Mouse (Mus musculus) yolk sac, embryonic 10.5 days (tissue): ENCODE data around the gene Lnx1.

ENCODE experiments used
- DNase-seq: peaks from one replicate; pipeline ENCODE4 v3.0.0-alpha.2; 2017; ENCODE audit warnings: low spot score

Lnx1 gene

DNA sequence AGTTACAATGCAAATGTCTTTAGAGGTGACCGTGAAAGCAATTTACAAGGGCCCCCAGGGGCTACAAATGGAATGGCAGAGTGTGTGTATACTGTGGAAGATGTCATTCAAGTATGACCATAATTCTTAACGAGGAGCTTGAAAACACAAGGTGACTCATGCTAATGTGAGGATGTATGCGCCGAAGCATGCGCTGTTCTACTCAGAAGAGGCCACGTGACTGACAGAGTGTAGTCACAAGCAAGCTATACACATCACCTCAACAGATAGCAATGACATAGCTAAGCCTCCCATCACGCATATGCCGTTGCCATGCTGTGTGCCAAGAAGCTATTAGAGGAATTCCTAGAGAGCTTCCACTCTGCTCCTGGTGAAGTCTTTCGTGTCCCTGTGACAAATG is 5.2 kb downstream of the Lnx1 start:
- DNase-seq: no peak

DNA sequence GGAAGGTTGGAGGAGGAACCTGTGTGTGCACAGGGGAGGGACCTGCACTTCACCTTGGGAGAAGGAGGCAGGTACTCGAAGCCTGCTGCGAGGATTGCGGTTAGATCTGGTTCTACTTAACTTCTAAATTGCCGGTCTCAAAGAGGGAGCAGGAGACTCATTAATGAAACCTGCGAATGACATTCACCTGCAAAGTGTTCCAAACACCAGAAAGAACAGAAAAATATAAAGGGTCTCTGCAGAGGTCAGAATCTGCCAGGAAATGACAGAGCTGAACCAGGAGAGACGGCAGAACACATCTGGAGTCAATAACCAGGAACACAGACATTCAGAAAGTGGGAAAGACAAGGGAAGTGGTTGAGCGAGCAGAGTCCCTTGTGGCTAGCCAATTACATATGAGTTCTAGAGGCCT is 8.3 kb downstream of the Lnx1 start:
- DNase-seq: no peak

DNA sequence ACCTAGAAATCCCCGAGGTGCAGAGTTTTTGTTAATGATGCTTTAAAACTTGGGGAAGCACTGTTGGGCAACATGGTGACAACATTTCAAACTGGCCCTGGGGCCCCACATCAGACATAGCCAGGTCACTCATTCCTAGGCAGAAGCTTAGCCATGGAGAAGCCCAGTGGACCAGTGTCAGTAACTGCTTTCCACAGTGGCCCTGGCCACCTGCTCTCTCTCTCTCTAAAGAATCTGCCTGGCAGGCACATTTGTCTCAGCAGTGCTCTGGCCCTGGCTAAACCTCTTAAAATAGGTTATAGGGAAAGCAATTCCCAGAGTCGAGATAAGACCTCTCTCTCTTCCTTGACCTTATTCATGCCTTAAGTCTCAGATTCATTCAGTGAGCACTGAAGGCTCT is 8.9 kb downstream of the Lnx1 start:
- no peak for DNase-seq

DNA sequence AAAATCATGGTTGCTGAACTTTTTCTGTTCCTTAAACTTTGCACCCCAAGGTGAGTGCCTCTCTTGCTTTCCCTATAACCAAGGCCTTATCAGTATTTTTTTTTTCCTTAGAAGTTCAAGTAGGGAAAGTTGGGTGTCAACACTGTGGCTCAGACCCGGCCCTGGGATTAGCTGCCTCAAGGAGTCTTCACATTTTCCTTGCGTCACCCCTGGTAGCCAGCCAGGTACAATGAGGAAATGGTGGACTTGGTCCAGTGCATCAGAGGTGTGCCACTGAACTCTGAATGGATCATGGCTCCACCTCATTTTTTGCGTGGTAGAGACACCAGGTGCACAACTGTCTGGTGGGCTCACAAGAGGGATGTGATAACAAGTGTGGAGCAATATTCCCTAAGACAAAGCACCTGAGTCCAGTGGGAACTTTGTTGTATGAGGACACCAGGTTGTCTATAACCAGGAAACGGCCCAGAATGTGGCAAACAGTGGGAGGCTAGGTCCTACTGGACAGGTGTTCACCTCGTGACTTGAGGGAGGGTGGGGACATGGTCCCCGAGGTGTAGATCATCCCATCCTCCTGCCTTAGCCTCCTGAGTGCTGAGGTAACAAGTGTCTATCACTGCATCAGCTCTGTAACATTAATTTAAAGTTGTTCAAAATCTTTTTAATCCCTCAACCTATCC is 10.2 kb downstream of the Lnx1 start:
- DNase-seq: no peak

DNA sequence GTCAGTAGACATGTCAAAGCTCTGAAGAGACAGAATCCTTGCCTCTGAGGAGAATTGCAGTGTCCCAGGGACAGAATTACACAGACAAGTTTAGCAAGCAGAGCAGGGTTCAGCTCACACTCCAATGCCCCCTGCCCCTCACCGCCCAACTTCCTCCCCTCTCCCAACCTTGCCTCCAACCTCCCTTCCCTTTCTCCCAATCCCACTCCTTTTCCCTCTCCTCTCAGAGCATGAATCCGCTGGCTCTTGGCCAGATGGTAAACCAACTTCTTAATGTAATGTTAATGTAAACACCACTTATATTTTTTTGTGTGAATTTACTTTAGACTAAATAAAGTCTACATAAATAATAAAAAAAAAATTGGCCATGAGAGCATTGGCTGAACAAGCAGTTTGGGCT is 13.9 kb downstream of the Lnx1 start:
- DNase-seq: no peak

DNA sequence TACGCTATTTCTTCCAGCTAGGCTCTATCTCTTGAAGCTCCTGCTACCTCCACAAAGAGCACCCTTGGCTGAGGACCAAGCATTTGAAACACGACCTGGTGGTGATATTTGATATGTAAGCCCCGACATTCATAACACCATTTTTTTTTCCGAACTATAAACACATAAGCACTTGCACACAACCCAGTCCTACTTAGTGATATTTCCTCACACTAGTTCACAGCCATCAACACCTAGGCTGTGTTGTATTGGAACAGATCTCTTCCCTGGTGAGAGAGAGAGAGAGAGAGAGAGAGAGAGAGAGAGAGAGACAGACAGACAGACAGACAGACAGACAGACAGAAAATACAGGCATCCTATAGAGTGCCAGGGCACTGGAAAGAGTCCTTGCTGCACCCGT is 17.8 kb downstream of the Lnx1 start:
- no peak for DNase-seq

DNA sequence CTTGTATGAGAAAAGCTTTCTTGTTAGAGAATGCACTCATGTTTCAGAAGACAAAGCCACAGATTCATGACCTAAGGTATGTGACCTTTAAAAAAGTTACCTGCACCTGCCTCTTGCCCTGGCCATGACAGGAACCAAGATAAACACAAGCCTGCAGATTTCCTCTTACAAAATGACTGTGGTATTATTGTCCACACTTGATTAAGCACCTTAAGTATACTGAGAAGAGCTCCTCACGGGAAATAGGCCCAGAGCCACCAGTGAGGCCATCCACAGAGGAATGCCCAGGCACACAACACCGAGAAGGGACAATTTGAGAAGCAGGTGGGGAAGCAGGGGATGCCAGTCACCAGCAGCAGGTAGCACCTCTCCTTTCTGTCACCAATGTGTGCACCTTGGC is 18.9 kb downstream of the Lnx1 start:
- DNase-seq: no peak

DNA sequence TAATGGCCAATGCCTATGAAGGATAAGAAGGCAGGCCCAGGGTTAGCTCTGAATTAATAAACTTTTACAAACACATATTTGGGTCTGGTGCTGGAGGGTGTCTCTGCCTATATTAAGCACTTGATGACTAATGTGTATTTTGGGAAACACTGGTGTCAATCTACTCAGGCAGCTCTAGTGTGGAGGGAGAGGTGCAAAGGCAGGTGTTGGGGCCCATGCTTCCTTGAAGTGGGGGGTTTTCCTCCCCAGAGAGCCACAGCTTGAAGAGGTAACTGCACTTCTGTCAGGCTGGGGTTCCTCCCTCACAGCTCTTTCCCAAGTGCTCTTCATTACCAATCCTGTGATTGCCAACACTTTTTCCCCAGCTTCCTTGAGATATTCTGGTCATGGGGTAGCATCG is 20.0 kb downstream of the Lnx1 start:
- no peak for DNase-seq

DNA sequence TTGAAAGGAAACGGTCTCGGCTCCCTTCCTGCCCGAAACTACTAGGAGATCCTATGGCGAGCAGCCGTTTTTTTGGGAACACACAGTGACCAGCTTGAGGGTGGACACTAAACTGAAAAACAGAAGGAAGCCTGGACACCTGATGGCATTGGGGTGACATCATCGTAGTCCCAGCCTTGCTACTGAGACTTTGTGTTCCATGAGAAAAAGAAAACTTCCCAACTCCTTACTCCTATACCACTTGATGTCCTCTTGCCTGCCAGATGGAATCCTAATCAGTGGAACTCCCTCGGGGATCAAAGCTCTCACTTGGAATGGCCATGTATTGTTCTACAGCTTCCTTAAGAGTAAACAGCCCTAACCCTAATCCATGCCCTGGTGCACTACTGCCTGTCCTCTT is 23.1 kb downstream of the Lnx1 start:
- no peak for DNase-seq

DNA sequence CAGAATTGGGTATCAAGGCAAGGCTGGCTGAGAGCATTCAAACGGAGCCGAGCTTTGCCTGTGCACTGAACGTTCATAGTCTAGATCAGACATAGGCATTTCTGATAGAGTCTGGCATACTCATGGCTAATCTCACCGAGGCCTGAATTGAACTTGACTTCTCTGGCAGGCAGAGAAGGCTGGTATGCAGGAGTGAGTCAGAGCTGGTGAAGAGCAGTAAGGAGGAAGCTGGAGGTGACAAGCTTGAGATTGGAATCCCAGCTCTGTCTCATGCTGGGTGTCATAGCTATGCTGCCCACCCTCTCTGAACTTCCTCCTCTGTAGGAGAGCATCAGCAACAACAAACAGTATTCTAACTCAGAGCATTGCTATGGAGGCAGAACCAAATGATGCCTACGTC is 24.0 kb downstream of the Lnx1 start:
- no peak for DNase-seq

DNA sequence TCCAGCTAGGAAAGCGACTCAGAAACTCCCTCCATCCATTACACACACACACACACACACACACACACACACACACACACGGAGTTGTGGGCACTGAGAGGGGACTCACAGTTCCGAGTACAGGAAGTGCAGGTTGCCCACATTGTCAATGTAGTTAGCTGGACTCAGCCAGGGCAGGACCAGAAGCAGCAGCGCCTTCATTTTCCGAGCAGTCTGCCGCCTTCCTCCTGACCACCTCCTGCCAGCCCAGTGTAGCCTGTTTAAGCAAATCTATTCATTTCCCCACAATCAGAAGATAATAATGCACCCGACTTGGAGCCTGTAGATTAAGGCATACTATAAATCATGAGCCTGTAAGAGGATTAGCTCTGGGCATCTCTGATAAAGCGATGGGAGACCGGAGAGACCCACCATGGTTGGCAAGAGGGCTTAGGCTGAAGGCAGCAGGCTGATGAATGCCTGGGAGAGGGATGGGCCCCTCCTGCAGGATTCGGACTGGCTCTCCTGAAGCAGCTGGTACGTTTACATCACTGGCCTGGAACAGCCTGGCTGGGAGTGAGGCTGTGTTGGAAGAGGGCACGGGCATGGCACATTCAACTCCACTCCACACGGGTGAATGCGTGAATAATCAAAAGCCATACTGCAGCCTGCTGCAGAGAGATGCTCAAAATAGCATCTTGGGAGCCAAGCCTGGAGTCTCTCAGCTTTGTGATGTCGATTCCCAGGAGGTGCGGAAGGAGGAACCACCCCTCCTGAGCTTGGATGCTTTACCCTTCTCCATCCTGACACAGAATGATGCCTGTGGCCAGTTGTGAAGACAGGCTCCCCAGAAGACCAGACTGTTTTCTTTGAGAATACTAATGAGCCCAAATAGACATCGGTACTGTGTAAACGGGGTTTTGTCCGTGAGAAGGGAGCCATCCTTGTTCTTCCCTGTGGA is 25.0 kb downstream of the Lnx1 start:
- DNase-seq: no peak

DNA sequence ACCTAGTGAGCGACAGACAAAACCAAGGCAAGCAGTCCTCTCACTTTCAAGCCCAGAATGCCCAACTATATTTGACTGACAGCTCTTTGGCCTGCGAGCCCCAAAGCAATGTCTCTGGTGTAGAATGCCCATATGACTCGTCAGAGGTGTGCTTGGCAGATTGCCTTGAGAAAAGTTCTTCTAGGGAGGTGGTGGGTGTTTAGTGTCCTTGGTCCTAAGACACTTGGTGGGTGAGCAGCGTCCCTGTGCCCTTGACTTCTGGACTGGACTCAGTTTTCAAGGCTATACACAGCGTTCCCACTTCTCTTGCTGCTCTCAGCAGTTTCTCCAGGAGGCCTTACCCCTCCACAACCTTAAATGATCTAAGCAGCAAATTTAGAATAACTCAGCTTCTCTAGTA is 30.2 kb downstream of the Lnx1 start:
- no peak for DNase-seq

DNA sequence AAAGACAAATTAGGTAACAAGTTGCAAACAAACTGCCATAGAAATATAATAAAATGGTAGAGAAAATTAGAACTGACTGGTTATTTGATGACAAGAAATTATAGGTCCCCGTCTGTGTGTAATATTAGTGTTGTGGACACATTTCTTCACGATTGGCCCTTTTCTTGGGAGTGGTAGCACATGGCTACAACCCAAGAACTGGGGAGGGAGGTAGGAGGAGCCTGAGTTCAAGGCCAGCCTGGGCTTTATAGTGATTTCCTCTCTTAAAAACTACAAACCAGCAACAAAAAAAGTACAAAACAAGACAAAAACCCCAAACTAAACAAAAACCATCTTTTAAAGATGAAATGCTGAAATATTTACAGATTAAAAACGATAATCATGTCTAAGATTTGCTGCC is 31.8 kb downstream of the Lnx1 start:
- no peak for DNase-seq

DNA sequence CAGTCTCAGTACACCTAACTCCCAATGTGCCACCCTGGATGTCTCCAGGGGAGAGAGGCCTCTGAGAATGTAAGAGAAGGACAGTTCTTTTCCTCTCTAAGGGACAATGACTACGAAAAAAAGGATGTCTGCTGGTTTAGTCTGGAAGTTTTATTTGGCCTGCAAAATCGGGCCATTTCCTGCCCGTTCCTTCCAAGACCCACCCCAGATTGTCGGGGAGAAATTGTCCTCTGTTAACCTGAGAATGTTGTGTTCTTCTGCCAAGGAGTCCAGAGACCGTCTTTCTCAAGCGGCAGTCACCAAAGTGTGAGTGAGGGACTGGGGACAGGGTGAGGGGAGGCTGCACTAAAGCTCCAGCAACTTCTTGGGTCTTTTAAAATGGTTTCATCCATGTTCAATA is 32.8 kb downstream of the Lnx1 start:
- no peak for DNase-seq

DNA sequence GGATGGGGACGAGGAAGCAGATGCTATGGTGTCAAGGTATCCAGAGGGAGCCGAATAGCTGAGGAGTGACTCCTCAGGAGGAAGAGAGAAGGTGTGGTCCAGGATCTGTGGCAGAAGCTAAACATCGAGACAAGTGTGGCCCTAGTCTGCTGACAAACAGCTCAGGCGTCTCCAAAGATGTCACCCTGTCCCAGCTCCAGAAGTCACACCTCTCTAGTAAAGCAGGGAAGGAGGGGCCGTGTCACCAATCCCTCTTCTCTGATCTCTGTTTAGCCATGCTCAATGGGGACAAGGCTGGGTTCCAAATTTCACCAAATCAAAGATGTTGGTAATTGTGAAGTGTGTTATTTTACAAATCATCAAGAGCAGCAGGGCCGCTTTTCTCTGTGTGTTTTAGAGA is 33.8 kb downstream of the Lnx1 start:
- no peak for DNase-seq

DNA sequence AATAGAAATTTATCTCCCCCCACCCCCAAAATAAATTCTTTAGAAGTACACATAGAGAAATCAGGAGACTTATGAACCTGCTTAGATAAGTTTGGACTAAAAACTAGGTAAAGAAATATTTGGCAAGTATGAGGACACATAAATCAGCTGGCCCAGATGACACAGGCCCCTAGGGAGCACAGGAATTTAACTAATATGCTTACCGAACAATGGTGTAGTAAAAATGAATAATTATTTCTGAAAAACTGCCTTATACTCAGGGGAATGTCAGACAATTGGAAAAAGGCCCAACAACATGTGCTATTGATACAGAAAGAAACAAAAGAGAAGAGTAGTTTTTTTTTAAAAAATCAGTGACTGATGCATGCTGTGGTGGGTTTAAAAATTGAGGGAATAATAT is 40.1 kb downstream of the Lnx1 start:
- DNase-seq: no peak

DNA sequence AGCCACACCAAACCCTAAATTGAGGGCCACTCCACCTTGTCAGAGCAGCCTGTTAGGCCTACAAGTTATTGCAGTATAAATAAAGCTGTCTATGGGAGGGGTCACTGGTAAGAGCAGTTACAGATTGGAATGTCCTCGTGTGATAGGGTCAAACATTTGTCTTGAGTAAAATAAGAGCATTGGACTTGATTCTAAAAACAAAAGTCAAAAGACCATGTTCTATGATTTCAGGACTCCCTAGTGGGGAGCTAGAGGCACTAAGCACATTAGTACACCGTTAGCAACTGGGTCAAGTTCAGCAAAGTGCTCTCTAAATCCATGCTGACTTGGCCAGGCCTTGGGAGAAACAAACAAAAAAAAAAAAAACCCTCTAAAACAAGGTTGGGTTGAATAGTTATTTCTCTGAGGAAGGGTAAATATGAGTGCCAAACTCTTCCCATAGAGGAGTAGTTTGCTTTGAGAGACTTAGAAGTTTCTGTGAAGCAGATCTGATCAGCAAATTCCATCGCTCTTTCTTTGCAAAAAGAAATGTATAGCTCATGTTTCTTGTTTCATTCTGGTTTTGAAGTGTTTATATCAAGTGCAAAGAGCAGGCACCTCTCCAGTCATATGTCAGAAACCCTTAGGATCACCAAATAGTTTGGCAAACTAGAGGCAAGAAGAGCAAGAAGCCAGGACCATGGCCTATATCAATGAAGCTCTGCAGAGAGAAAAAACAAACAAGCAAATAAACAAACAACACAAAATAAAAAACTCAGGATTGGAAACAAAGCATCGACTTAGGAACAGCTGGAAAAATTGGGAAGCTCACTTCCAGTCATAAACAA is 40.8 kb downstream of the Lnx1 start:
- no peak for DNase-seq

DNA sequence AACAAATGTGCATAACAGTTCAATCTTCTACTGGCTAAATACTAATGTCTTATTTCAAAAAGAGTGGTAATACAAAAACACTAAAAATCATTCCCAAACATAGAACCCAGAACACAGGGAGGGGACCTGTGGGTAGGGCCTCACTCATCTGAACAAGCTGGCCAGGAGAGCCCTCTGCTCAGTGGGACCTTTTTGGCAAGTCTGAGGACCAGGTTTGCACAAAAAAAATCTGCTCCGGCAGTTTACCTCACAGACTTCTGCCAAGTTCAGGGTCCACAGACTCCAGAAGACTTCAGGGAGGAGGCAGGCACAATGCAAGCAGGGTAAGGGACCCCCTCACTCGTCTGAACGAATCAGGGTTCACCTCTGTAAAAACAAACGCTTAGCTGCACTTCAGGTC is 42.9 kb downstream of the Lnx1 start:
- no peak for DNase-seq

DNA sequence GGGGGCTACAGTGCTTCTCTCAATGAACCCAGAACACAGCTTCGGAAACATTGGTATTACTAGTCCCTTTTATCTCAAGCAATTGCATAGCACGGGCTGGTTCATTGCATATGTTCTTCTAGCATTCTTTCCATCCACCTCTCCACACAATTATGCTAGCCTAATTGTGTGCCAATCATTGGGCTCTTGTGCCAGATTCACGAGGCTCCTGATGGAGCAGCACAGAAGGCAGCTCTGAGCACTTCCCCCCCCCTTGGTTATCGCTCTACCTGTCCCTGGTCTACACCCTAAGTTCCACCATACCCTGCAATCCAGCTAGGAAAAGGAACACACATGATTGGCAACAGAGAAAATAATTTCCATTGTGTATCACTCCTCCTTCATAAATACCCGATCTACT is 43.4 kb downstream of the Lnx1 start:
- no peak for DNase-seq

DNA sequence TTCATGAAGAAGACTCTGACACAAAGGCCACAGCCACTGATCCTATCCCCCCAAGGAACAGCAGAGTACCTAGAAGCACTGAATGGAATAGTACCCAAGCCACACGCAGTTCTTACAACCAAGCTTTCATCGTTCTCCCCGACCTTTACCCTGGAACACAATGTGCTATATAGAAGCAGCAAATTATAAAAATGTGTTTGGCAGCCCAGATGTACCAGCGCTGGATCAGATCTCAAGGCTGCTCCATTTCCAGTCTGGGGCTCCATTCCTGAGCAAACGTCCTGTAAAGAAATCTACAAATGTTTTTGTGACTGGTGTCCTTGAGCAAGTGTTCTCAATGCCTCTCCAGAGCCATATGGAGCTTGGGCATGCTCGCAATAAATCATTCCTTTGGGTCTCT is 44.8 kb downstream of the Lnx1 start:
- DNase-seq: no peak

DNA sequence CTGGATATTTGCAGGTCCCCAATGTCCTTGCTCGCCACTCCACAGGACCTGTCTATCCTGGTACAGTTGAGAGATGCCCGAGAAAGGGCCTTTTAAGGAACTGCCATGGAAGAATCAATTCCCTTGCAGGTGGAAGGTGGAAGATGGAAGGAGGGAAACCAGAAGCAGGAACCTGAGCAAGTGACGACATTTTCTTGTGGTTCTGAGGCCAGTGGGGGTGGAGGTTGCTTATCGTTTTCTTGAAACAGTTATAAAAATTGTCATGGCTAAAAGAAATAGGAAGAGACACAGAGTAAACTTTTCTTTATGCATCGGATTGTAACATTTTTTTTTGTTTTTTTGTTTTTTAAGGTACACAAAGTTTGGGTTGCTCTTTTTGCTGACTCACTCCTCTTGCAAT is 46.3 kb downstream of the Lnx1 start:
- DNase-seq: no peak

DNA sequence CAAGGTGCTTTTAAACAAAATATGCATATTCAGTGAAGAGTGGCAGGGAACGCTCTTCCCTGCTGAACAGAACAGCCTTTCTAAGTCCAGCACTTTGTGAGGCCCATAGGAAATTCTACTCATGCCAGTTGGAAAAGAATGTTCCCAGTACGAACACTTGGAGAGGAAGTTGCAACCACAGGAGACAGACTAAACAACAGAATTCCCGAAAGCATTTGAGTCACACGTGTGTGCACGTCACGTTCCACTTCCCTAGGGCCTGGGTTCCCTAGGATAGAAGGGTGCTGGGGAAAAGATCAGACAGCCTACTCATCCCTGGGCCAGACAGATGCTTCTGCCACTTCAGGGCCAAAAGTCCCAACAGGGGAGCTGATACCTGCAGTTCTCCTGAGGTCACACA is 48.2 kb downstream of the Lnx1 start:
- no peak for DNase-seq

DNA sequence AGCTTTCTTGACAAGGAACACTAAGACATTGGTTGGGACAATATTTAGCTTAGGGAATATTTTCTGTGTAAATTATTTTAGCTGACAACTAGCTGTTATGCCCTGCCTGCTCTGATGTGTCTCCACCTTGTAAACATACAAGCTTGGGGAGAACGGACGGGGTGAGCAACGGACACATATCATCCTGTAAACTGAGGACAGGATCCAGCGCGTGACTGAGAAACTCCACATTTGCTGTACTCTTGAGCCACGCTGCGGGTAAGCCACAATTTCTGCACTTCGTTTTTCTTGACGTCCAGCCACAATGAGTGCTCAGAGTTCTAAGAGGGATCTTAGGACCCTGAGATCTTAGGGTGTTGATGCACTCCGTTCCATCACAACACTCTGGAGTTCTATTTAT is 48.9 kb downstream of the Lnx1 start:
- no peak for DNase-seq
